Mouse (Mus musculus) forebrain, embryonic 12.5 days (tissue): ENCODE measurements around the gene Fat3. TPM values are rescaled to one million over a fixed set of nuclear protein-coding genes. Genes with fewer than 3 reads are reported as not detected.

ENCODE experiments used
- ATAC-seq: fragments of 200-750 bp; cut with Nextera tagmentation; 2 replicates; pipeline ENCODE4 v1.8.0; 2017; ENCODE audit warnings: moderate TSS enrichment; ENCODE audit not compliant: low FRiP score
- H3K27ac ChIP-seq: fragments of 300-500 bp; sonication (generic); 2 replicates; pipeline ENCODE4 v1.5.1; 2016; ENCODE audit warnings: mild to moderate bottlenecking
- H3K27me3 ChIP-seq: fragments of 300-500 bp; sonication (generic); 2 replicates; pipeline ENCODE4 v1.6.1; 2016; ENCODE audit warnings: mild to moderate bottlenecking
- H3K36me3 ChIP-seq: fragments of 300-500 bp; sonication (generic); replicated peaks from 2 replicates; pipeline ENCODE4 v1.6.1; 2016; ENCODE audit warnings: mild to moderate bottlenecking
- H3K4me1 ChIP-seq: fragments of 300-500 bp; sonication (generic); 2 replicates; pipeline ENCODE4 v1.6.1; 2016
- H3K4me2 ChIP-seq: fragments of 300-500 bp; sonication (generic); 2 replicates; pipeline ENCODE4 v1.6.1; 2016; ENCODE audit warnings: mild to moderate bottlenecking, moderate library complexity
- H3K4me3 ChIP-seq: fragments of 300-500 bp; sonication (generic); replicated peaks from 2 replicates; pipeline ENCODE4 v1.5.1; 2016; ENCODE audit warnings: mild to moderate bottlenecking
- H3K9ac ChIP-seq: fragments of 300-500 bp; sonication (generic); 2 replicates; pipeline ENCODE4 v1.6.1; 2016; ENCODE audit warnings: mild to moderate bottlenecking
- H3K9me3 ChIP-seq: fragments of 300-500 bp; sonication (generic); 2 replicates; pipeline ENCODE4 v1.6.1; 2016
- WGBS: fragments of 180-500 bp; shearing (Covaris S2); methylation state at CpG from one replicate; pipeline ENCODE4 v1.1.7; 2016; 5-methylcytosine and 5-hydroxymethylcytosine counted together
- polyA plus RNA-seq: library from polyadenylated mRNA; unstranded; fragments of >200 nt; fragmentation: Nextera tagmentation; extraction: Ambion mirVana; gene quantifications from 2 replicates; pipeline ENCODE4 v1.2.1, GENCODE M21; 2016

The Fat3 gene
- polyA plus RNA-seq, 1 experiment from 2014 or later, result 13.0 TPM

DNA sequence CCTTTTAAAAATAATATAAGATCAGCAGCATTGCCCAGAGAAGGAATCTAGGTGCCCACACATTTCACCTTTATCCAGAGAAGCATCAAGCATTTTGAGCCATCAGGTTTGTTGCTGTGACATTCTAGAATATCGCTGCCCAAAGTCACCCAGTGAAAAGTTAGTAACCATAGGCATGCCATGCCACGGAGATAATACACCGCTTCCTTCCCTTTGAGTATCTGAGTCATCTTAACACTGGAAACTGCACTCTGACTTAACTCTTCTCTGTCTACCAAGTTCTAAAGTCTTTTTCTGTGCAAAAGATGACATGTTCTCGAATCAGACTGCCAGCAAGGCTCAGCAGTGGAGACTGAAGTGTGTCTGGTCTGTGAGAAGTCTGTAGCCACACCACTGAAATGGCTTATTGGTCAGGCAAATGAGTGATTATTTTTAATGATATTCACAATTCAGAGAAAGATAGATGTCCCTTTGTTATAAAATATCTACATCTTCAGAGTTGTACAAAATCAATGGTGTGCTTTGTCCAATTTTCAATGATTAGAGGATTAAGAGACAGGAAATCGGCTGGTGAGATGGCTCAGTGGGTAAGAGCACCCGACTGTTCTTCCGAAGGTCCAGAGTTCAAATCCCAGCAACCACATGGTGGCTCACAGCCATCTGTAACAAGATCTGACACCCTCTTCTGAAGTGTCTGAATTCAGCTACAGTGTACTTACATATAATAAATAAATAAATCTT lies 560.0 kb downstream of the Fat3 start:
- Histone ChIP-seq H3K36me3 (peaks cover 5% of the 10 kb centered on the region; the same call in 1 of the 2 replicates), H3K9me3 (no peaks in the 10 kb centered on the region), H3K4me2 (no peak overlapping the region), H3K27ac (no peak overlapping the region), H3K9ac (no peak overlapping the region), H3K27me3 (no peaks in the 10 kb centered on the region), H3K4me1 (peaks cover 10% of the 10 kb centered on the region; the same call in 1 of the 2 replicates), H3K4me3 (no peak overlapping the region)
- 89% methylated on average over 7 of the region's 7 CpGs for WGBS
- ATAC-seq, result no peak

DNA sequence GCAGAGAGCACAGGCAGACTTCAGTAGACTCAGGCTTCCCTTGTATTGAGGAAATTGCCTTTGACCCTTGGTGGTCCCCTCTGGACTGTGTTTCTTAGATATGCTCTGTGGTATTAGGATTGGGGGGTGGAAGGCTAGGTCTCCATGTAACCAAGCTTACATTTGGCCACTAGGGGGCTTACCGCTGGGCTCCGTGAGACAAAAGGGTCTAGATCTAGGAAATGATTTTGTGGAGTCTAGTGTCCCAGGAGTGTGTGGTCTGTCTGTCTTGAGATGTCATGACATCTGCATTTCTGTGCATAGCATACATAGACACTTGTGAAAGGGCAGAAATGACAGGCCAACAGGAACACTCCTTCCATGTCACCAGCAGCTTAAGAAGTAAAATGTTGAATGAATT lies 561.5 kb downstream of the Fat3 start:
- Histone ChIP-seq H3K9ac (no peak overlapping the region), H3K4me3 (no peak overlapping the region), H3K27me3 (no peaks in the 10 kb centered on the region), H3K27ac (no peak overlapping the region), H3K36me3 (peaks cover 5% of the 10 kb centered on the region; the same call in 1 of the 2 replicates), H3K9me3 (no peaks in the 10 kb centered on the region), H3K4me1 (peaks cover 10% of the 10 kb centered on the region; the same call in 1 of the 2 replicates), H3K4me2 (no peak overlapping the region)
- 0 out of 2 replicates have a peak, but pooled peaks have one; percentile 28 for ATAC-seq
- 40% methylated on average over 2 of the region's 2 CpGs for WGBS

DNA sequence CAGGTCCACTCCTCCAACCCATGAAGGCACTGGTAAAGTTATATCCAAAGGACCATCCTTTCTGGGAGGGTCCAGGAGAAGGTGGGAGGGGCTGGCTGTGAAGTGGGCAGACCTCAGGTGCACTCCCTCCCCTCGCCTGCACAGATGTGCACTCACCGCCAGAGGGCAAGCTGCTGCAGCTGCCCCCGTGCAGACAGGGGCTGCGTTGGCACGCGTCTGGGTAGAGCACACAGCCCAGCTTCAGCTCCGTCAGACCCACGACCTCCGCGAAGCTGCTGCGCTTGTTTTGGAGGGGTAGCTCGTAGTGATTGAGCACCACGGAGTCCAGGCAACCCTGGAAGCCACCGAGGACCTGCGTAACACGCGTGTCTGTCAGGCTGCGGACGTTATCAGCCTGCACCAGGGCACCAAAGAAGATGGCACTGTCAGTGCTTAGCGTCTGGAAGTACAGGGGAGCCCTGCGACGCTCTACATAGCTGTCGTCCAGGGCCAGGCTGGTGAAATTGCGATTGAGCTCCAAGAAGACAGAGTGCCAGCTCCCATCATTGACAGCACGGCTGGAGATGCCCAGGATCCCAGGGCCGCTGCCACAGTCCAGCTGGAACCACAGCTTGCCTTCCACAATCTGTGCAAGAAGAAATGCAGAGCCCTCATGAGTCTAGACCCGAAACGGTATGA lies 563.1 kb downstream of the Fat3 start:
- Histone ChIP-seq H3K4me1 (0 out of 2 replicates have a peak, but pooled peaks cover under 1% of the 10 kb centered on the region), H3K9ac (no peak overlapping the region), H3K9me3 (no peaks in the 10 kb centered on the region), H3K27me3 (no peaks in the 10 kb centered on the region), H3K4me2 (no peak overlapping the region), H3K27ac (no peak overlapping the region), H3K36me3 (peaks cover 5% of the 10 kb centered on the region; the same call in 1 of the 2 replicates), H3K4me3 (no peak overlapping the region)
- no peak for ATAC-seq
- 78% methylated on average over 28 of the region's 28 CpGs for WGBS

DNA sequence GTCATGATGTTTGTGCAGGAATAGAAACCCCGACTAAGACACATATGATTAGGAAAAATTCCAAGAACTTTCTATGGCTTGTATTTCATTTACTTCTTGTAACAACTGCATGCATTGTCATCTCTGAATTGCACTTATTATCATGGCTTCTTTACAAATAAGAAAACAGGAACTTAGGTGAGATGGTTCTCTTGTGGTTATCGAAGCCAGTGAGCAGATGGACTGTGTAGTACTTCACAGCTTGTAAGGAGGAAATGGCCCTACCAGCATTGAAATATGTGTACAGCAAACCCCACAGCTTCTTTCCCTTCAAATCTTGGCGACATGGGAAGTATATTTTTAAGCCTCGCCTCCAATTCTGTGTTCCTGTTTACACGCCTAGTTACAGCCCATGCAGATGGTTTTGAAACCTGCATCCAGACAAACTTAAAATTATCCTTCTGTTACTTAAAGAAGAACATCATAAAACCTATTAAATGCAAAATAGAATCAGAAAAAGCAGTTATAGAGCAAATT lies 570.1 kb downstream of the Fat3 start:
- Histone ChIP-seq H3K27ac (no peak overlapping the region), H3K4me3 (no peak overlapping the region), H3K36me3 (no peaks in the 10 kb centered on the region), H3K9ac (no peak overlapping the region), H3K9me3 (no peaks in the 10 kb centered on the region), H3K4me1 (no peaks in the 10 kb centered on the region), H3K4me2 (no peak overlapping the region), H3K27me3 (no peaks in the 10 kb centered on the region)
- WGBS, result 88% methylated on average over 5 of the region's 5 CpGs
- no peak for ATAC-seq

DNA sequence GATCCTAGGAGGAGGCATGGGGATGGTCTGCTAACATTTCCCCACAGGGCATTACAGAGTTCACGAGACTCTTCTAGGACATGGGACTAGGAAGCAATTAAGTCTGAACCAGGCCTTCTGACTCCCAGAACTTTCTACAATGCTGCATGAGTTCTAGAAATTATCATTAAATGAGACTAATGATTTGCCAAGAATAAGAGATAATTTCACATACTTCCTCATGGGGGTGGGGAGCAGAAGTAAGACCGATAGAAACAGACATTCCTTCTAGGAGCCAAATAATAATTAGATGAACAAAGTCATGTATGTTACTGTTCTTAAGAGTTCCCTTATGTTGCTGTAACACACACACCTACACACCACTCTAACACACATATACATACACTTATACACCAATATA lies 572.8 kb downstream of the Fat3 start:
- Histone ChIP-seq H3K36me3 (no peaks in the 10 kb centered on the region), H3K4me2 (no peak overlapping the region), H3K27ac (no peak overlapping the region), H3K9me3 (no peaks in the 10 kb centered on the region), H3K27me3 (no peaks in the 10 kb centered on the region), H3K4me3 (no peak overlapping the region), H3K9ac (no peak overlapping the region), H3K4me1 (no peaks in the 10 kb centered on the region)
- no peak for ATAC-seq
- WGBS, result 89% methylated on average over 2 of the region's 2 CpGs

DNA sequence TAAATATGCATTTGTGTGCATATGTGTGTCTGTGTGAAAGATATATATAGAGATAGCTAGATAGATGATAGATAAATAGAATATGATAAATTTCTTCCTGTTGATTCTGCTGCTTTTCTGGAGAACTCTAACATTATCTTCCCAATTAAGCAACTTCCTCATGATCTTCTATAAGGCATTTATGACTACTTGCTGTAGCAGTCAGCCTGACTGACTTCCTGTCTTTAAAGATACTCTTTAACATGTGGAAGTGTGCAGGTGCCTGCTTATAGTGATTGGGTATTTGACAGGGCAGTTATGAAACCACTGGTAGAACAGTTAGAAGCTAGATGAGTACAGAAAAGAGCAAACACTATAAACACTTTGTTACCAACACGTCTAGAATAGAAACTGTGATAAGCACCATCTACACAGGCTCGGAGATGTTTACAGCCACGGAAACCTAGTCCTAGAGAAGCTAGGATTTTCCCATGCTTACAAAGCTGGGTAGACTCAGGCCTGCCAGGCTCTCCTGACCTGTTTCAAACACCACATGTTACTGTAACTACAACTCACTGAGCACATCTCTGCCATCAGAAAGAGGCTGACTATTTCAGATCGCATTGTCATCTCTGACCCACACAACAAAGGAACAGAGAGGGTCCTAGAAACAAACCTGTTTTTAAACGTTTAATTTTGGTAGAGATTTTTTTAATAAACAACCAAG lies 573.6 kb downstream of the Fat3 start:
- H3K9me3 ChIP-seq, result no peaks in the 10 kb centered on the region
- peaks cover 3% of the 10 kb centered on the region; the same call in 1 of the 2 replicates for H3K36me3 ChIP-seq
- H3K27me3 ChIP-seq, result no peaks in the 10 kb centered on the region
- H3K4me3 ChIP-seq, result no peak overlapping the region
- H3K4me2 ChIP-seq, result no peak overlapping the region
- H3K9ac ChIP-seq, result no peak overlapping the region
- 88% methylated on average over 5 of the region's 5 CpGs for WGBS
- no peak overlapping the region for H3K27ac ChIP-seq
- no peaks in the 10 kb centered on the region for H3K4me1 ChIP-seq
- no peak for ATAC-seq

DNA sequence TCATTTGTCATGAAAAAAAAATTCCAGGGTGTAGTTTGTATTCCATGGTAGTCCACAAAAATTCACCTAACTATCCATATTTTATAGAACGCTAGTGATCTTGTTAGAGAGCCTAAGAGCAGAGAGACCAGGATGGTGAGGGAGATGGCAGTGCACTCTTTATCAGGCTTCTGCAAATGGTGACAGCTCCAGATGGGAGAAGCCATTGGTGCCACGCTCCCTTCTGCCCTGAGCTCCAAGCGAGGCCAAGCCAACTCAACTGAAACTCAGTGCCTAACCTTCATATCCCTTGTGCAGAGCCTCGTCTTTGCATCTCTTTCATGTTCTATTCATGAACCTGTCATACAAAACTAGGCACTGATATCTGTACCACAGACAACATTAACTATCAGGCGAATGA lies 575.8 kb downstream of the Fat3 start:
- H3K27me3 ChIP-seq, result no peaks in the 10 kb centered on the region
- no peak for ATAC-seq
- no peak overlapping the region for H3K27ac ChIP-seq
- H3K4me1 ChIP-seq, result no peaks in the 10 kb centered on the region
- H3K4me2 ChIP-seq, result no peak overlapping the region
- 92% methylated on average over 5 of the region's 5 CpGs for WGBS
- no peak overlapping the region for H3K9ac ChIP-seq
- H3K4me3 ChIP-seq, result no peak overlapping the region
- H3K36me3 ChIP-seq, result peaks cover 7% of the 10 kb centered on the region
- H3K9me3 ChIP-seq, result no peaks in the 10 kb centered on the region

DNA sequence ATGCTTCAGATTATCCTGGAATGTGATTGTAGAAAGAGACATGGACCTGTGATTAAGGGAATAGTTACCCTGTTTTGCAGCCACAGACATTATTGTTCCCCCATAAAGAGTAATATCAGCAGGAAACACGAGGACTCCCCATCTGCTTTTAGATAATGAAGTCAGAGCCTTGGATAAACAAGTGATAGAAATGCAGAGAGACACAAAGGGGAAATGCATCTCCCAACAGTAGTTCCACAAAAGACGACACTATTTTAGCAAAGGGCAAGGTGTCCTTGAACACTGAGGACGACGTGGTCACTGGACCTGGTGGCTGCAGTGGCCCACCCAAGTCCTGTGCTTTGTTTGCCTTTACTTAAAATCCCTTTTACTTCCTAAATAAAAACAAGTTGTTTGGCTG lies 580.8 kb downstream of the Fat3 start:
- Histone ChIP-seq H3K27ac (no peak overlapping the region), H3K9ac (no peak overlapping the region), H3K36me3 (peaks cover 16% of the 10 kb centered on the region), H3K4me2 (no peak overlapping the region), H3K4me3 (no peak overlapping the region), H3K4me1 (0 out of 2 replicates have a peak, but pooled peaks cover 4% of the 10 kb centered on the region), H3K9me3 (no peaks in the 10 kb centered on the region), H3K27me3 (no peaks in the 10 kb centered on the region)
- WGBS, result 84% methylated on average over 4 of the region's 4 CpGs
- ATAC-seq, result no peak

DNA sequence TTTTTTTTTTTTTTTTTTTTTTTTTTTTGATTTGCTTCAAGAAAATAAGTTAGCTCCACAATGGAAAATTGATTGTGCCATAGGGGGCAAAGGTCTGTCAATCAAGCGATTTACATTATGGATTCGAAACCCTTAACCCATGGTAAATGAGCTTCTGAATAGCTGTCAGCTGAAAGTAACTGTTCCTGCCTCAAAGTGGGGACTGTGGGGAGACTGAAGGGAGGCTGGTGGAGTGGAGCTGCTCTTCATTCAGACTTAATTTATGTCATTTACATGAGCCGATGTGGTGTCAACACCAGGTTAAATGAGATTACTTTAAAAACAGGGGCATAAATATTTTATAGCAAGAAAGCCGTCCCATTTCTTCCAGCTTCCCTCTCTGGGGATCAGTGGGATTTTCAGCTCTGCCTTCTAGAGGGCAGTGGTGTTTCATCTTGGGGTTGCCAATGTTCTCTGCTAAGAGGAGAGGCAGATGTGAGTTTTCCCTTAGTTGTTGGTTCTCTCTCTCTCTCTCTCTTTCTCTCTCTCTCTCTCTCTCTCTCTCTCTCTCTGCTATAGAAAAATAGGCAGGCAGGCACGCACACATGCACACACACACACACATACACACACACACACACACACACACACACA lies 581.6 kb downstream of the Fat3 start:
- Histone ChIP-seq H3K9me3 (no peaks in the 10 kb centered on the region), H3K27ac (no peak overlapping the region), H3K27me3 (no peaks in the 10 kb centered on the region), H3K4me1 (0 out of 2 replicates have a peak, but pooled peaks cover 4% of the 10 kb centered on the region), H3K36me3 (peaks cover 23% of the 10 kb centered on the region), H3K4me2 (no peak overlapping the region), H3K9ac (no peak overlapping the region), H3K4me3 (no peak overlapping the region)
- peak; percentile 72 for ATAC-seq
- WGBS, result 58% methylated on average over 5 of the region's 5 CpGs

DNA sequence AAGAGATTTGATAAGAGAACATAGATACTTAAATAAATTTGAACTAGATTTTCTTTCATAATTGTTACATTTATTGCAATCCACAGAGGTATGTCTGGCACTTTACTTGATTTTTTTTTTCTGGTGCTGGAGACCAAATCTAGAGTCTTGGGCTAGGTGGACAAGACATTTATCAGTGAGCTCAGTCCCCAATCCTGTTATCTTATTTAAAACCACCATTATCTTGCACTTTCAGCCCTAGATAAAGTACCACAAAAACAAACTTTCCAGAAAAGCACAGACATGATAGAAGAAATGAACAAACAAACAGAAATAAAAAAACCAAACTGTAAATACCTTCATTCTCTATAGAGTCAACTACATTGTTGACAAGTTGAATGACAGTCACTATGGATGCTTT lies 584.5 kb downstream of the Fat3 start:
- Histone ChIP-seq H3K9me3 (no peaks in the 10 kb centered on the region), H3K36me3 (peaks cover 18% of the 10 kb centered on the region), H3K27me3 (no peaks in the 10 kb centered on the region), H3K4me2 (no peak overlapping the region), H3K27ac (no peak overlapping the region), H3K4me3 (no peak overlapping the region), H3K4me1 (0 out of 2 replicates have a peak, but pooled peaks cover 4% of the 10 kb centered on the region), H3K9ac (no peak overlapping the region)
- no peak for ATAC-seq

DNA sequence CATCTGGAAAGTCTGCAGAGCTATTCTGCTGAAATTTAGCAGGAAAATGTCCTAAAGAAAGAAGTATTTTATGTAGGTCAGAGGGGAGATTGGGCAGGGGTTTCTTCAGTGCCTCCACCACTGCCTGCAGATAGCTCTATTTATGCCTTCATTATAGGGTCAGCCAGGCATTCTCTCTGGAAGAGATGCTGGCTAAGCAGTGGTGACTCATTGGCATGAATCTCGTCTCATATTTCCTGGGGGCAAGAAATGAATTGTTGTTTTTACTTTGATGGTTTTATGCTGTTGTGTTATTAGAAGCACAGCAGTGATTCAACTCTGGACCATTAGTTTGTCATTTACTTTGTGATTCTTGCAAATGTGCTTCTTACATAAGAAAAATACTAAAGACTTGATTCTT lies 588.4 kb downstream of the Fat3 start:
- WGBS, result 51% methylated on average over 1 of the region's 1 CpGs
- Histone ChIP-seq H3K27me3 (no peaks in the 10 kb centered on the region), H3K27ac (no peak overlapping the region), H3K4me1 (no peaks in the 10 kb centered on the region), H3K36me3 (peaks cover 12% of the 10 kb centered on the region), H3K4me2 (no peak overlapping the region), H3K9ac (no peak overlapping the region), H3K4me3 (no peak overlapping the region), H3K9me3 (no peaks in the 10 kb centered on the region)
- no peak for ATAC-seq
